Mouse (Mus musculus) inflammation-experienced regulatory T-cells, adult 6 months (primary cell): Measurements from ENCODE around the gene Olfr638. TPM values are rescaled to one million over a fixed set of nuclear protein-coding genes. Genes with fewer than 3 reads are reported as not detected.
"Not testable (repeated sequence)": the region's sequence is repeated elsewhere in the genome, so short reads cannot be mapped to it uniquely, and the experiment has no call there.

Experiments used
- ATAC-seq: one replicate; pipeline ENCODE4 v1.8.0; 2017
- polyA plus RNA-seq, 3 experiments: library from polyadenylated mRNA; unstranded; fragments of 100-300 nt; shearing (Covaris generic); gene quantifications; one replicate each; pipeline ENCODE4 v1.2.1; 2017

Olfr638 gene
- polyA plus RNA-seq = not detected

DNA sequence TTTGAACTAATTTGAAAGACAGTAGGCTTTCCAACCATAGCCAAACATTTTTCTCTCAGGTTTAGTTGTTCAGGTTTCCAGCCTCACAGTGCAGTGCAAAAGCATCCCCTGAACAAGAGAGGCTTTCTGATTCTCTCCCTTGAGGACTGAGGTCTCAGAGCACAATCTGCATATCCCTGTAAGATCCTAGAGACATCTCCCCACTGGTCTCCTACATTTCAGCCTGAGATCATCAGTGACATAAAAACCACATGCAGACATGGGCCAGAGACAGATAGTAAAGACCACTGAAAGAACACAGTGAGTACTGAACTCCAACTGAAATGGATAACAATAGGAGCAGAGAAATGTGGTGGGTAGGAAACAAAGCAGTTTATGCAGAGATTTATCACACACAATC lies at the start of gene Olfr638:
TSS of gene Olfr638 (plus strand) at position 301 of the 400 bp plus-strand sequence.
- no peak for ATAC-seq

DNA sequence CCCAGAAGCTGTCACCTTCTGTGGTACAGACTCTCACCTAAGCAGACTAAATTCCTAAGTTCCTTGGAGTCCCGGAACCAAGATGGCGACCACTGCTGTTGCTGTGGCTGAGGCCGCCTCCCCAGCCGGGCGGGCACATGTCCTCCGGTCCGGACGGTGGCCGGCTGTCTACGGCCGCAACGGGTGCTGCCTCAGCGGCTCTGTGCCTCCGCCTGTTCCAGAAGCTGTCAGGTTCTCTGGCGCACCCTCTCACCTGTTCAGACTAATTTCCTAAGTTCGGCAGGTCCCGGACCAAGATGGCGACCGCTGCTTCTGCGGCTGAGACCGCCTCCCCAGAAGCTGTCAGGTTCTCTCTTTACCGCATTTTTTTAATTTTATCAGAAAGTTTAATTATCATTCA lies 31.7 kb upstream of the Olfr638 start:
- ATAC-seq = not testable (repeated sequence)

DNA sequence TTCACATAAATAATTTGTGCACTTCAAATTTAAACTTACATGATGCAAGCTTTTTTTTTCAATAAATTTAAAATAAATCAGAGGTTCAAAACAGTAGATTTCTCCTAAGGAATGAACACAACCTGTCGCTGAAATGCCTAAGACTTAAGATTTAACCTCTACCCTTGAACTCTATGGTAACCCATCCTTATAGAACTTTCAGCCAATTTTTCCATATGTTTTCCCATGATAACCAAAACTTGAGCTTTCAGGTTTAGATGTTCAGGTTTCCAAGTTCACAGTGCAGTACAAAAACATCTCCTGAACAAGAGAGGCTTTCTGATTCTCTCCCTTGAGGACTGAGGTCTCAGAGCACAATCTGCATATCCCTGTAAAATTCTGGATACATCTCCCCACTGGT lies 27.7 kb upstream of the Olfr638 start, which contains the start of gene Olfr635:
TSS of gene Olfr635 (plus strand) at position 301 of the 400 bp plus-strand sequence.
- ATAC-seq = no peak

DNA sequence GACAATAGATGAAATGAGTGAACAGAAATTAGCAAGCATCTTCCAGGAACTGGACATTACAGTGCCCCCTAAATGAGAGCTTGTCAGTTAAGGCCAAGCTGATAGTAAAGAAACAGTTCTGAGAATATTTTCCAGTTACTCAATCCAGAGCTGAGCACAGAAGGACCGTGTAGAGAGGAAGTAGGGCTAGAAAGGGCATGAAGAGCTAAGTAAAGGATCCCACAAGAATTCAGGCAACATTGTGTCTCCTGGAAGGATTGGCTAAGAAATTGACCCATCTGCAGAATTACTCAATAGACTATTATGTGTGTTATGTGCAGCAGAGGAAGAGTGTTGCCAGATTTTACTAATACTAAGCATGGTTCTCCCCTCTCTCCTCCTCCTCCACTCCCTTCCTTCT lies 26.8 kb upstream of the Olfr638 start:
- ATAC-seq = no peak

DNA sequence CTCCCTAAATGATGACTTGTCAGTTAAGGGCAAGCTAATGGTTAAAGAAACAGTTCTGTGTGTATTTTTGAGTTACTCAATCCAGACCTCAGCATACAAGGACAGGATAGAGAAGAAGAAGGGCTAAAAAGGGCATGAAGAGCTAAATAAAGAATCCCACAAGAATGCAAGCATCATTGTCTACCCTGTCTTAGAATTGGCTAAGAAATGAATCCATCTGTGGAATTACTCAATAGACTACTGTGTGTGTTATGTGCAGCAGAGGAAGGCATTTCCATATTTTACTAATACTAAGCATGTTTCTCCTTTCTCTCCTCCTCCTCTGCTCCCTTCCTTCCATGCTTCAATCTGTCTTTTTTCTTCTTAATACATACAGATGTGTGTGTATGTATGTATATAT lies 578 bp downstream of the Olfr638 start:
- no peak for ATAC-seq

DNA sequence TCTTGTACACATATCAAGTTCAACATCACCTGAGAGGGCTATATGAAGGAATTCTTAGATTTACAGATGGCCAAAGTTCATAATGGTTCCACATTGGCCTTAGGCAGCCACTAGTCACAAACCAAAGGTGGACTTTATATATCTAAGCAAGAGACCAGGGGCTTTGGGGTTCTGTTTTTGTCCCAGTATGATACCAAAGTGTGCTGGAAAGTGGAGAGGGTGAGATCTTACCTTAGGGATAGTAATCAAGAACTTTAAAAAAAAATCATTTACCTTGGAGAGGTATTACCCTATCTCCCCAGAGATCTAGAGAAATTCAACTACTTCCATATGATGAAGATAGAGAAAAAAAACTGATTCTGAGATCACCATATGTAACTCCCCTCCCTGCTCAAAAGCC lies 18.7 kb downstream of the Olfr638 start, which contains the start of gene Olfr639:
TSS of gene Olfr639 (minus strand) at position 101 of the 400 bp plus-strand sequence.
- no peak for ATAC-seq

DNA sequence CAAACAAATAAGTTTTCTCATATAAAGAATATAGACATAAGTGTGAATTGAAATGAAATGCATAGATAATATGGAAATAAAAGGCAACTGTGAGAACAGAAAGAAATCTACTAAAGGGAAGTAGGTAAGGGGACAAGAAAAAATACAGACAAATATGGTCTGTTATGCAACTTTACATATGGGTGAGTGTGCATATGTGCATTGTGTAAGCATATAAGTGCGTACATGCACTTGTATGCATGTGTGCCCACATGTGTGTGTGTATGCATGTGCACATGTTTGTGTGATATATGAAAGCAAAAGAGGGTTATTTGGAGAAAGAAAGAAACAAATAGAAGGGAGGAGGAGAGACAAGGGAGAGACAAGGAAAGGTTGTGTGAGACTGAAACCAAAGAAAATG lies 20.4 kb downstream of the Olfr638 start:
- no peak for ATAC-seq

DNA sequence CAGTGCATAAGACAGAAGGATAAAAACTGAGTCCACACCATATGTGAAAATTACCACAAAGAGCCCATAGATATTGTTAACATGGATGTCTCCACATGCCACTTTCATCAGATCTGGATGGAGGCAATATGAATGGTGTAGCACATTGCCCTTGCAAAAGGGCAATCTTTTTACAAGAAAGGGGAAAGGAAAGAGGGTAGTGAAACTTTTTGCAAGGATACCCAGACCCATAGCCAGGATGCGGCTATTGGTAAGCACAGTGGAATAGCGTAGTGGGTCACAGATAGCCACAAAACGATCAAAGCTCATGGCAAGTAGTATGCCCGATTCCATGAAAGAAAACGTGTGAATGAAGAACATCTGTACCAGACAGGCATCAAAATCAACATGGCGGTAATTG lies 23.1 kb downstream of the Olfr638 start:
- no peak for ATAC-seq

DNA sequence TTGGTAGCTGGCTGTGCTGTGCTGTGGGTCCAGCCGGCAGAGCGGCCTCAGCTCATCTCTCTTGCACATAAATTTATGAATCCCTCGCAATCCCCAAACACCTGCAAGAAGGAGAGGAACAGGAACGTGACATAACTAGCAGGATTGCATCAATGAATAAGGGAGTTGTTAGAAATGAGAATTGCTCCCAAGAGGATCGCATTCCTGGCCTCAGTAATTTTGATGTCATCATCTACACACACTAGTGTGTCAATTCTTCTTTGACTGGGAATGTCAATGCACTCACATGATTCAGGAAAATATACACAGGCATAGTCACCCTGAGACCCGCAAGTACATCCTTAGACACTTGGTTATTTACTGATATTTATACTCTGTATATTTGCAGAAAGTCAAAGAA lies 26.9 kb downstream of the Olfr638 start, which contains the start of gene Olfr640:
TSS of gene Olfr640 (minus strand) at position 101 of the 400 bp plus-strand sequence.
- ATAC-seq = no peak

DNA sequence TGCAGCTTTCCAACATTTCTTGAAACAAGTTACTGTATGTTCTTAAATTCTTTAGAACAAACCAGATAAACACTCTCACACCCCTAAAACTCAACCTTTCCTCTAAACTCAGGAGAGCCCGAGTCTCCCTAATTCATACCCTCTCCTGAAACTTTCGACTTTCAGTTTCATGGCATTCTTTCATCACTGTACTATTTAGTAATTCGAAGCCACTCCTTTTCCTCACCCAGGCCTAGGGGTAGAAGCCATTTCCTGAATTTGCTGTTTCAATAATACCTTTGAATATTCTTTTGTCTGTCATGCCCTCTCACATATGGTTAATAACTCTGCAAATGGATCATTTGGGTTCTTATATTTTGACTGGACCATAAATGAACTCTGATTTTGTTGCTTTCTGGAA lies 28.4 kb downstream of the Olfr638 start:
- ATAC-seq = no peak

DNA sequence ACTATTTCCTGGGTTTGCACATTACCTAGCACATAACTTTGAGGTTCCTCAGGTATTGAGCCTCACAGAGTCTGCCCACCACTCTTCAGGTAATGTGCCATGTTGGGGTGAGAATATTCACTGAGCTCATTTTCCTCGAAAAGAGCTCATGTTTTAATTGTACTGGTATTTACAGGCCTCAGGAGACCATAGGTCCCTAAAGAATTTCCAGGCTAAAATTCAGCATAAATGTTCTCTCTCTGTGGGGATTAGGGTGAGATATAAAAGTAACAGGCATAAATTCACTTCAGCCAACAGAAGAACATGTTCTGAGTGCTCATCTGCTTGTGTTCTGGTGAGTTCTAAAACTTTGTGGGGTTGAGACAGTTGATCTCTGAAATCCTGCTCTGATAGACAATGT lies 36.6 kb downstream of the Olfr638 start, which contains the start of gene Olfr641:
TSS of gene Olfr641 (plus strand) at position 301 of the 400 bp plus-strand sequence.
- ATAC-seq = no peak

DNA sequence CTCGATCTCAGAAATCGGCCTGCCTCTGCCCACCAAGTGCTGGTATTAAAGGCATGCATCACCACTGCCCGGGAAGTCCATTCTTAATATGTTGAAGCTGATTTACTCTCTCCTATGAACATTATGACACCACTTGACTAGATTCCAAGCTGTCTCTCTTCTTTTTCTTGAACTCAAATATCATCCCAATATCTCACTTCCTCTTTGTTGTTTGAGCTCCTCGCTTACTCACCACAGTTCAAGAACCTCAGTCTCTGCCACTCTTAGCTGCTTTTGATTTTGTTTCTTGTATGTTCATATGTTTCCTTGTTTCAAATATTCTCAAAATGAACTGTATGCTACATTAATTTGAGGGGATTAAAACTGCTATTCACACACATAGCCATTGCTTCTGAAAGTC lies 52.2 kb downstream of the Olfr638 start:
- no peak for ATAC-seq

DNA sequence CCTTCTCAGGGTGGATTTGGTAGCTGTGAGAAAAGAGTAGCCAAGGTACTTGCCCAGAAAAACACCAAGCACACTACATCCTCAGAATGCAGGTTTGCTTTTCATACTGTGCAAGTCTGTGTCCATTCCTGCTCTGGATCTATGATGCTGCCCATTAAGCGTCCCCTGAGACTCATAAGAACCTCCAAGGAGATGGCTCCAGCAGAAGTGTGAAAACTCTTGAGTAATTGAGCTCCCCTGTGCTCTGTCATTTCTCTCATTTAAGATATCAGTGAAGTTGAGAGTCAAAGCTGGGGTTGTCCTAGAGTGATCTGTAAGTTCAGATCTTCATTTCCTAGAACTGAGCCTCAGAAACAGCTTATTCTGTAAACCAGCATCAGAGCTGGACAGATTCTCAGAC lies 54.0 kb downstream of the Olfr638 start, which contains the start of gene Olfr642:
TSS of gene Olfr642 (minus strand) at position 101 of the 400 bp plus-strand sequence.
- ATAC-seq = no peak

Other genes starting within 250 kb of the Olfr638 start
- not detected for gene Olfr630, start 241.4 kb upstream of the Olfr638 start, polyA plus RNA-seq
- gene Olfr69, start 227.2 kb upstream of the Olfr638 start, polyA plus RNA-seq = under 1 TPM in 1 of 3 experiments, not detected in 2; 0.12 TPM
- gene Olfr68, start 219.0 kb upstream of the Olfr638 start, polyA plus RNA-seq = not detected
- gene Olfr67, start 206.9 kb upstream of the Olfr638 start, polyA plus RNA-seq = not detected
- gene Hbb-bt, start 184.8 kb upstream of the Olfr638 start, polyA plus RNA-seq = 1 to 10 TPM; 2.9 to 8.6 (median 3.0) TPM
- gene Hbb-bs, start 170.7 kb upstream of the Olfr638 start, polyA plus RNA-seq = 10 to 100 TPM in 2 of 3 experiments, 1 to 10 TPM in 1; 9.8 to 22.5 (median 18.1) TPM
- not detected for gene Hbb-bh2, start 158.2 kb upstream of the Olfr638 start, polyA plus RNA-seq
- gene Hbb-bh1, start 155.6 kb upstream of the Olfr638 start, polyA plus RNA-seq = not detected
- not detected for gene Hbb-y, start 145.5 kb upstream of the Olfr638 start, polyA plus RNA-seq
- not detected for gene Olfr66, start 112.5 kb upstream of the Olfr638 start, polyA plus RNA-seq
- gene Olfr64, start 104.3 kb upstream of the Olfr638 start, polyA plus RNA-seq = not detected
- not detected for gene Olfr65, start 95.3 kb upstream of the Olfr638 start, polyA plus RNA-seq
- not detected for gene Olfr631, start 69.9 kb upstream of the Olfr638 start, polyA plus RNA-seq
- gene Olfr632, start 64.4 kb upstream of the Olfr638 start, polyA plus RNA-seq = not detected
- not detected for gene Olfr633, start 54.3 kb upstream of the Olfr638 start, polyA plus RNA-seq
- under 1 TPM in 1 of 3 experiments, not detected in 2; 0.07 TPM for gene Olfr635, start 27.6 kb upstream of the Olfr638 start, polyA plus RNA-seq
- gene Olfr639, start 18.6 kb downstream of the Olfr638 start, polyA plus RNA-seq = not detected
- gene Olfr640, start 26.8 kb downstream of the Olfr638 start, polyA plus RNA-seq = not detected
- gene Olfr641, start 36.7 kb downstream of the Olfr638 start, polyA plus RNA-seq = not detected
- gene Olfr642, start 53.9 kb downstream of the Olfr638 start, polyA plus RNA-seq = not detected
- not detected for gene 4930516K23Rik, start 62.7 kb downstream of the Olfr638 start, polyA plus RNA-seq
- not detected for gene Olfr644, start 73.1 kb downstream of the Olfr638 start, polyA plus RNA-seq
- not detected for gene Olfr645, start 86.7 kb downstream of the Olfr638 start, polyA plus RNA-seq
- gene Olfr646, start 106.1 kb downstream of the Olfr638 start, polyA plus RNA-seq = not detected
- gene Ubqln5, start 131.1 kb downstream of the Olfr638 start, polyA plus RNA-seq = not detected
- not detected for gene Olfr643, start 138.7 kb downstream of the Olfr638 start, polyA plus RNA-seq
- not detected for gene Ubqln3, start 144.5 kb downstream of the Olfr638 start, polyA plus RNA-seq
- gene Ubqlnl, start 151.8 kb downstream of the Olfr638 start, polyA plus RNA-seq = not detected
- gene Olfm5, start 166.1 kb downstream of the Olfr638 start, polyA plus RNA-seq = not detected
- gene Olfr648, start 184.6 kb downstream of the Olfr638 start, polyA plus RNA-seq = under 1 TPM; 0.20 to 0.50 (median 0.25) TPM
- gene Olfr649, start 197.2 kb downstream of the Olfr638 start, polyA plus RNA-seq = not detected
- 1 to 10 TPM in 2 of 3 experiments, not detected in 1; 1.4 to 2.2 TPM for gene Trim6, start 220.0 kb downstream of the Olfr638 start, polyA plus RNA-seq
- 10 to 100 TPM; 50.1 to 60.0 (median 60.0) TPM for gene Trim34a, start 245.7 kb downstream of the Olfr638 start, polyA plus RNA-seq